Mouse (Mus musculus): ENCODE measurements around the gene Phykpl. TPM values are rescaled to one million over a fixed set of nuclear protein-coding genes. Genes with fewer than 3 reads are reported as not detected.

Gene Phykpl
- polyA plus RNA-seq, 1 experiment from 2014 or later: 18.1 TPM

DNA sequence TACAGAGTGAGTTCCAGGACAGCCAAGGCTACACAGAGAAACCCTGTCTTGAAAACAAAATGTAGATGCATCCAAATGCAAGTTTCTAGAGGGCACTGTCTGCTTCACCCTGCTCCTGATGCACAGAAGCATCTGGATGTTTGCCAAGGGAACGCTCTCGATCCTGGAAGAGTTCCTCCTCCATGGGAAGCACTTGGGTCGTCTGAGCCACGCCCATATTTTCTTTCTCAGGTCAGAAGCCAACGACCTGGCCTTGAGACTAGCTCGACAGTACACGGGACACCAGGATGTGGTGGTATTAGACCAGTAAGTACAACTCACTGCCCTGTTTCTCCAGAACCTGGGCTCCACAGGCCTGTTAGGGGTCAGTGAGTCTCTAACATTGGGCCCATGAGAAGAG is 6.6 kb downstream of the Phykpl start:
- WGBS: 73% methylated on average over 7 of the region's 7 CpGs
- H3K4me3 ChIP-seq: no peak overlapping the region
- no peak overlapping the region for H3K27ac ChIP-seq
- peaks cover 3% of the 10 kb centered on the region; the same call in 1 of the 2 replicates for H3K4me1 ChIP-seq
- H3K36me3 ChIP-seq: peaks cover 100% of the 10 kb centered on the region
- no peaks in the 10 kb centered on the region for H3K27me3 ChIP-seq (ENCODE audit: insufficient read depth, poor library complexity, severe bottlenecking)
- no peaks in the 10 kb centered on the region for H3K9me3 ChIP-seq
- no peak for DNase-seq (ENCODE audit: low spot score)

DNA sequence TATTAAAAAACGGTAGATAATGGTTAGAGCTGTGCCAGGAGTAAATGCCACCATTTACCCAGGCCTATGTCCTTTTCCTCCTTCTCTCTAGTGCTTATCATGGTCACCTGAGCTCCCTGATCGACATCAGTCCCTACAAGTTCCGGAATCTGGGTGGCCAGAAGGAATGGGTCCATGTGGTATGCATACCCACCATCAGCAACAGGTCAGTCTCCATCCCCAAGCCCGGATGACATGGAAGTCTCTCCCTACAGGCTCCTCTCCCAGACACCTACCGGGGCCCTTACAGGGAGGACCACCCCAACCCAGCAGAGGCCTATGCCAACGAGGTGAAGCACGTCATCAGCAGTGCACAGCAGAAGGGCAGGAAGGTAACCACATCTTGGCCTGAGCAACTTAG is 7.4 kb downstream of the Phykpl start:
- H3K27me3 ChIP-seq (ENCODE audit: insufficient read depth, poor library complexity, severe bottlenecking): no peaks in the 10 kb centered on the region
- 90% methylated on average over 7 of the region's 7 CpGs for WGBS
- no peak overlapping the region for H3K27ac ChIP-seq
- peaks cover 100% of the 10 kb centered on the region for H3K36me3 ChIP-seq
- H3K4me3 ChIP-seq: no peak overlapping the region
- H3K9me3 ChIP-seq: no peaks in the 10 kb centered on the region
- H3K4me1 ChIP-seq: no peaks in the 10 kb centered on the region
- DNase-seq (ENCODE audit: low spot score): no peak

DNA sequence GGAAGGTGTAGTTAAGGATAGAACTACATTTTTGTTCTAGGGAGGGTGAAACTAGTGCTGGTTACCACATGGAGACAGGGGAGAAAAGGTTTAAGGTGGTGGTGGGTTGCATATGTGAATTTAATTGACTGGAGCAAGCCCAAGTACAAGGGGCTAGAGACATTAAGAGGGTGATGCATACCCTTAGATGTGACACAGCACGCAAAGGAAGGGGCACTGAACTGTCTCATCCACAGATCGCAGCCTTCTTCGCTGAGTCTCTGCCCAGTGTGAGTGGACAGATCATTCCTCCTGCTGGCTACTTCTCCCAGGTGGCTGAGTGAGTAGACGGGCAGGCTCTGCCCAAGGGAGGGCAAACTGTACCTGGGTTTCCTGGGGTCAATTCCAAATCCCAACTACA is 8.8 kb downstream of the Phykpl start:
- WGBS: 98% methylated on average over 4 of the region's 4 CpGs
- Histone ChIP-seq H3K4me3 (no peak overlapping the region), H3K9me3 (no peaks in the 10 kb centered on the region), H3K4me1 (no peaks in the 10 kb centered on the region), H3K27ac (no peak overlapping the region), H3K36me3 (peaks cover 100% of the 10 kb centered on the region), H3K27me3 (ENCODE audit: insufficient read depth, poor library complexity, severe bottlenecking) (no peaks in the 10 kb centered on the region)
- no peak for DNase-seq (ENCODE audit: low spot score)

DNA sequence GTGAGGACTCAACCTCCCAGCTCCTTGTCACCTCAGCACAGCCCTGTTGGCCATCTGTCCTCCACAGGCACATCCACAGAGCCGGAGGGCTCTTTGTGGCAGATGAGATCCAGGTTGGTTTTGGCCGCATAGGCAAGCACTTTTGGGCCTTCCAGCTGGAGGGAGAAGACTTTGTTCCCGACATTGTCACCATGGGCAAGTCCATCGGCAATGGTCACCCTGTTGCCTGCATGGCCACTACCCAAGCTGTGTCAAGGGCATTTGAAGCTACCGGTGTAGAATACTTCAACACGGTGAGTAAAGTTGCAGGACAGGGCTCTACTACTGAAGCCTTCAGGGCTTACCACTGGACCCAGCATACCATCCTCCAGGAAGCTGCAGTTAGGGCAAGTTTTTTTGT is 9.3 kb downstream of the Phykpl start:
- no peaks in the 10 kb centered on the region for H3K4me1 ChIP-seq
- no peak for DNase-seq (ENCODE audit: low spot score)
- 93% methylated on average over 6 of the region's 6 CpGs for WGBS
- H3K36me3 ChIP-seq: peaks cover 100% of the 10 kb centered on the region
- H3K27me3 ChIP-seq (ENCODE audit: insufficient read depth, poor library complexity, severe bottlenecking): no peaks in the 10 kb centered on the region
- no peaks in the 10 kb centered on the region for H3K9me3 ChIP-seq
- H3K4me3 ChIP-seq: no peak overlapping the region
- H3K27ac ChIP-seq: no peak overlapping the region

DNA sequence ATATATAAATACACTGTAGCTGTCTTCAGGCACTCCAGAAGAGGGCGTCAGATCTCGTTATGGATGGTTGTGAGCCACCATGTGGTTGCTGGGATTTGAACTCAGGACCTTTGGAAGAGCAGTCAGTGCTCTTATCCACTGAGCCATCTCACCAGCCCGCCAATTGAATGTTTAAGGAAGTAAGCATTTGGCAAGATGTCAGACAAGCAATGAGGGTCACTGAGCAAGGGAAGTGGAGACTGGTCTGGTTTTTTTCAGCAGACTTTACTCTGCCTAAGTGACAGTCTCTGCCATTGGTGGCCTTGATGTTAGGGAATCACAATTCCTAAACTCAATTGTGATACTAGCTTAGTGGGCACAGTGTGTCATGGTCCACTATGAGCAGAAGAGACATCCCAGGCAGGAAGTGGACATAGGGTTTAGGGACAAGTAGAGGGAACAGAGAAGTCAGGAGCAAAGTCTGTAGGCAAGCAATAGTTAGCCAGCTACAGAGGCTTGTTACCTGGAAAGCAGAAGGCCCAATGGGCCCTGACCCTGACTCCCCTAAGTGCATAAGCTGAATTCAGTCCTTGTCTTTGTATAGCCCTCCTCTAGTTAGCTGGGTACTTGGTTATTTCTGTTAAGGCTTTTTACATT is 10.3 kb downstream of the Phykpl start:
- H3K36me3 ChIP-seq: peaks cover 100% of the 10 kb centered on the region
- no peaks in the 10 kb centered on the region for H3K27me3 ChIP-seq (ENCODE audit: insufficient read depth, poor library complexity, severe bottlenecking)
- no peaks in the 10 kb centered on the region for H3K9me3 ChIP-seq
- H3K4me3 ChIP-seq: no peak overlapping the region
- H3K27ac ChIP-seq: no peak overlapping the region
- no peaks in the 10 kb centered on the region for H3K4me1 ChIP-seq
- 73% methylated on average over 3 of the region's 3 CpGs for WGBS
- no peak for DNase-seq (ENCODE audit: low spot score)

DNA sequence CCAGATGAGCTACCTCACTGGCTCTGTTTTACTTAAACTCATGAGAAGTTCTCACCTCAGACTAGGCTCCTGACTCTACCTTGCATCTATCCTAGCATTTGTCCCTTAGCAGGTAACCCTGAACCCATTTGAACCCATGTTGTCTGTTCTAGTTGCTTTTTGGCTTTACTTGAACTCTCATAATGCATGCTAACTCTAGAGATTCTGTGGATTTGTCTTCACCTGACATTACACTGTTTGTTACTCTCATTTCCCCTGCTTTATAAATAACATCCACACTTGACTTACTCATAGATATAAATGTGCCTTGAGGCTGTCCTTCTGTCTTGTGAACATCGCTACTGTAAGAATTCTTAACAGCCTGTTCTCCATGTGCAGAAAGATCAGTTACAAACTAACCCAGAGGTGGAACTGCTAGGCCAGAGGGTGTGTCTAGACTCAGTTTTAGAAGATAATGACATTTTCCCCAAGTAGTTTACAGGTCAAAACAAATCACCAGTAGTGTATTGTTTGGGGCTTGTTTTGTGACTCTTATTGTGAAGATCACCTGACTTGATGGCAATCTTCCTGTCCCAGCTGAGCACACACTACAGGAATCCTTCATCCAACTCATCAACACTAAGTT is 11.0 kb downstream of the Phykpl start:
- Histone ChIP-seq H3K27me3 (ENCODE audit: insufficient read depth, poor library complexity, severe bottlenecking) (no peaks in the 10 kb centered on the region), H3K36me3 (peaks cover 100% of the 10 kb centered on the region), H3K27ac (no peak overlapping the region), H3K9me3 (no peaks in the 10 kb centered on the region), H3K4me3 (no peak overlapping the region), H3K4me1 (no peaks in the 10 kb centered on the region)
- DNase-seq (ENCODE audit: low spot score): no peak
- 83% methylated on average over 1 of the region's 1 CpGs for WGBS

DNA sequence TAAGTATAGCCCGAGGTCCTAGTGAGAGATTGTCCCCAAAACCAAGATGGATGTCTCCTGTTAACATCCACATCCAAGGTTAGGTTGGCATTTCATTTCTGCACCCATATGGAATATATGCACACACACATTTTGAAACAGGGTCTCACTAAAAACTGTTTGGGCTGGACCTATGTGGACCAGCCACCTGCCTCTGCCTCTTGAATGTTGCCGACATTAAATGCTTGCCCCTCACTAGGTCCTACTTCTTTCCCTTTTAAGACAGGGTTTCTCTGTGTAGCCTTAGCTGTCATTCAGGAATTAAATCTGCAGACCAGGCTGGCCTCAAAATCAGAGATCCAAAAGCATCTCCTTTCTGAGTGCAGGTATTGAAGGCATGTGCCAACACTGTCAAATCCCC is 13.0 kb downstream of the Phykpl start:
- DNase-seq (ENCODE audit: low spot score): no peak
- Histone ChIP-seq H3K4me1 (peaks cover 11% of the 10 kb centered on the region; the same call in 1 of the 2 replicates), H3K27ac (no peak overlapping the region), H3K36me3 (peaks cover 100% of the 10 kb centered on the region), H3K9me3 (no peaks in the 10 kb centered on the region), H3K27me3 (ENCODE audit: insufficient read depth, poor library complexity, severe bottlenecking) (no peaks in the 10 kb centered on the region), H3K4me3 (no peak overlapping the region)
- WGBS: 84% methylated on average over 2 of the region's 2 CpGs

DNA sequence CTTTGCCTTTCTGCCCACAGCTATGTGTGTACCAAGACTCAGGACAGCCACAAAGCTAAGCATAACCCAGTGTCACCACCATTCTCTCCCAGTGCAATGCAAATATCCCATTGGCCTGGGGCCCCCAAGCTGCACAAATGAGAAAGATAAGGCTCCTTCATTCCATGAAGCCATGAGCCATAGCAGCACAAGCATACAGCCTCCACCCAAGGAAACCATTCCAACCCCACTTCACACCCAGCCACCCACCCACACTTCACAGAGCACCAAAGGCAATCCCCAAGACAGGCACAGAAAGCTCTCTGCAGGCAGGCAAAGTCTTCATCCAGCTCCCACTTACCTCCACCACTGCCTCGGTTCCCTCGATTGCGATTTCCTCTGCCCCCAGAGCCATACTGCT is 17.7 kb downstream of the Phykpl start:
- Histone ChIP-seq H3K27ac (no peak overlapping the region), H3K4me1 (peaks cover 27% of the 10 kb centered on the region), H3K9me3 (no peaks in the 10 kb centered on the region), H3K27me3 (ENCODE audit: insufficient read depth, poor library complexity, severe bottlenecking) (no peaks in the 10 kb centered on the region), H3K36me3 (peaks cover 83% of the 10 kb centered on the region), H3K4me3 (peak overlapping the region; percentile 9; the same call in 1 of the 2 replicates)
- DNase-seq (ENCODE audit: low spot score): no peak
- WGBS: 93% methylated on average over 3 of the region's 3 CpGs

DNA sequence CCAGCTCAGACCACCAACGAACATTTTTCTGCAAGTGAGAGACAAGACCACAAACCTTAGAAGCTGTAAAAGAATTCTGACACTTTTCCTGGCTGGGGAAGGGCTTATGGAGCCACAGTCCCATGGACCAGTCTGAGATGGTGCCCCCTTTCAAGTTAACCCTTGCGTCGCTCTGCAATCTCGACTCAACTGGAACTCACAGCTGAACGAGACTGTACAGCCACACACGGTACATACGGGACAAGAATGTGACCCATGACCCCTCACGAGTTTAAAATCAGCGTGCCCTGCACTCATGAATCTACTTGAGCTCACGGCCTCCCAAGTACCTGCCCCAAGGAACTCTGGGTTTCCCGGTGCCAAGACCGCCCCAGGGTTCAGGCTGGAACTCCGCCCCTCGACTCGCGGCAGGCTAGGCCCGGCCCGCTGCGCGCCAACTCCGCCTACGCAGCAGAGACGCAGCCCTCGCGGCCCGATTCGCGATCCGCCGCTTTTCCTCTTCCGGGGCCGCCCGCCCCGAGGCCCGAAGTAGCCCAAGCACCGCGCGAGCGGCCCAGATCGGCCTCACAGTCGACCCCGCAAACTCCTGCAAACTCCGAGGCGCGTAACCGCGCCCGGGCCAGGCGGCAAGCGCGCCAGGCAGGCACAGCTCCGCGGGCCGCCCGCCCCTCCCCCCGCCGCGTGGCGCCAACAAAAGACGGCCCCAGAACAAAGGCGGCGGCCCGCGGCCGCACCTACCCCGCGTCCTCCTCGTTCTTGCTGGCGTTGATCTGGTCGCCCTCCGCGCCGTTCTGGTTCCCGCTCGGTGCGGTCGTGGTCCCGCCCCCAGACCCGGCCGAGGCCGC is 21.3 kb downstream of the Phykpl start:
- peaks cover 47% of the 10 kb centered on the region for H3K36me3 ChIP-seq
- peak; percentile 93 for DNase-seq (ENCODE audit: low spot score)
- H3K27ac ChIP-seq: peak overlapping the region; percentile 100
- under 1% methylated on average over 80 of the region's 81 CpGs for WGBS
- peaks cover 29% of the 10 kb centered on the region for H3K4me1 ChIP-seq
- peak overlapping the region; percentile 99 for H3K4me3 ChIP-seq
- no peaks in the 10 kb centered on the region for H3K9me3 ChIP-seq
- no peaks in the 10 kb centered on the region for H3K27me3 ChIP-seq (ENCODE audit: insufficient read depth, poor library complexity, severe bottlenecking)

DNA sequence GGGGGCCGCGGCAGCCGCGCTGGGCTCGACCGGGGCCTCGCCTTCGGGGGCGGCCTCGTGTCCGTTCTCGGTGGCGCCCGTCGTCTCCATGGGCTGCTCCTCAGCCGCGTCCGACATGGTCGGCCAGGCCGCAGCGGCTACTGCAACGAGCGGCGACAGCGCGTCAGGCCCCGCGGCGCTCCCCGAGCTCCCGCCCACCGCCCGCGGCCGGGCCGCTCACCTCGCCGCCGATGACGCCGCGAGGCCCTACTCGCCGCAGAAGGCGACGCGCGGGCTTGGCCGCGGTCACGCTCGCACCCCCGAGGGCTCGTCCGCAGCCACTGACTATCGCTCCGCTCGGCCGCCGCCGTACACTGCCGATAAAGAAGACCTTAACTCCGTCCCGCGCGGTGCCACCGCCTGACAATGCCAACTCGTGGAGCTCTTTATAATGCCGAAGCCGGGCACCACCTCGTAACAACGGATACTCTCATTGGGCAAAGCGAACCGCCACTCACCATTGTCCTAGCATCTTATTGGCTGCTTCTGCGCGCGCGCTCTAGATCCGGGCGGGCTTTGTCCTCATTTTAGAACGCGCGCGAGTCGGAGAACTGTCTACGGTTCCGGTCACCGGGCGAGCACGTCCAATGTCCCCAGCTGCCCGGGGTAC is 22.0 kb downstream of the Phykpl start, which contains the start of gene Hnrnpab:
Gene Hnrnpab, minus strand, starts transcription at position 401 of the 649 bp plus-strand sequence.
- Histone ChIP-seq H3K27ac (peak within 1 kb of the TSS; percentile 100), H3K9me3 (no peaks in the 10 kb centered on the region), H3K4me1 (peaks cover 29% of the 10 kb centered on the region), H3K4me3 (peak within 1 kb of the TSS; percentile 99), H3K27me3 (ENCODE audit: insufficient read depth, poor library complexity, severe bottlenecking) (no peaks in the 10 kb centered on the region), H3K36me3 (peaks cover 40% of the 10 kb centered on the region)
- peak; percentile 98 for DNase-seq (ENCODE audit: low spot score)
- under 1% methylated on average over 87 of the region's 91 CpGs for WGBS

DNA sequence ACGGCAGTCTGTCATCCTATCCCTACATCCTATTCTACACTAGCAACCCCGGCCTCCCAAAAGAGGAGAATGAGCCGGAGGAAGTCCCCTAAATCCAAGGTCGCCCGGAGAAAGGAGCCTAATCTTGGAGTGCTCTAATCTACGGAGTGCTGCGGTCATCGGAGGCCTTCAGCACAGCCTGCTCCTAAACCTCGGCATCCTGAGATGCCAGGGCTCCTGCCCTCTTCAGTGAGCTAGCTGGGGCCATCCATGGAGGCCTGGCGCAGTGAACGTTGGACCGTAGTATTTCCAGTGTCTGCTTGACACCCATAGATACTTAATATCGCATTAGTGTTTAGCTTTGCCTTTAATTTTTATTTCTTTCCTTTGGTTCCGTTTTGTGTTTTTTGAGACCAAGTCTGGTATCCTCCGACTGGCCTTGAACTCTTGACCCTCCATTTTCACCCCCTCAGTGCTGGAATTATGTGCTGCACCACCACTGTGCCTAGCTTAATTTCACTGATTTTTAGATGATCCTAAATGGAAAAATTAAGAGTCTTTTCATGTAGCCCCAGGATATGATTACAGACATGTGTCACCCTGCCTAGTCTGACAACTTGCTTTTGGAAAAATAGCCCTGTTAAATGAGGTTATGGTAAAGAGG is 22.7 kb downstream of the Phykpl start:
- peak overlapping the region; percentile 100 for H3K27ac ChIP-seq
- H3K27me3 ChIP-seq (ENCODE audit: insufficient read depth, poor library complexity, severe bottlenecking): no peaks in the 10 kb centered on the region
- 12% methylated on average over 15 of the region's 15 CpGs for WGBS

DNA sequence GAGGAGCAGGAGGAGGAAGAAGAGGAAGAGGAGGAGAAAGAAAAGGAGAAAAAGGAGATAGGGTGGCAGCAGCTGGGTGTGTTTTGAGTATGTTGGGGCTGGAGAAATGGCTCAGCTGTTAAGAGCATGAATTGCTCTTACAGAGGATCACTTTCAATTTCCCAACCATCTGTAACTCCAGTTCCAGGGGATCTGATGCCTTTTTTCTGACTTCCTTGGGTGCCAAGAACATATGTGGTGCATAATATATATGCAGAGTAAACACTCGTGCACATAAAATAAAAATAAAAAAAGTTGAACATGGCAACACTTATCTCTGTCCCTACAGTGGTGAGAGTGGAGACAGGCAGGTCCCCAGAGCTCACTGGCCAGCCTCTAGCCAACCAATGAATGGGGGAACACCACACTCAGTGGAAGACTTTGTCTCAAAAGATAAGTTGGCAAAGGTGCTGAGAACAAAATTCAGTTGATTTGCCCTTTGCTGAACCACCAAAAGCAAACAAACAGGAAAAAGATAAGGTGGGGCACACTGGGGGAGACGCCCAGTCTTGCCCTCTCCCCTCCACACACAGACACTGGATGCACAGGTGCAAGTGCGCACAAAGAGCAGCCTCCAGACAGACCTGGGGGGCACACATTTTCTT is 24.8 kb downstream of the Phykpl start:
- Histone ChIP-seq H3K9me3 (no peaks in the 10 kb centered on the region), H3K4me1 (peaks cover 14% of the 10 kb centered on the region), H3K27me3 (ENCODE audit: insufficient read depth, poor library complexity, severe bottlenecking) (no peaks in the 10 kb centered on the region), H3K36me3 (peaks cover 12% of the 10 kb centered on the region), H3K4me3 (no peak overlapping the region), H3K27ac (no peak overlapping the region)
- 65% methylated on average over 3 of the region's 3 CpGs for WGBS
- DNase-seq (ENCODE audit: low spot score): no peak

More for the DNA sequence above, 22.7 kb downstream of the Phykpl start:
- Histone ChIP-seq H3K4me3 (peak overlapping the region; percentile 99), H3K4me1 (peaks cover 22% of the 10 kb centered on the region), H3K9me3 (no peaks in the 10 kb centered on the region), H3K36me3 (peaks cover 33% of the 10 kb centered on the region)
- DNase-seq (ENCODE audit: low spot score): no peak
